Mouse (Mus musculus): ENCODE measurements around the gene Comp. TPM values are rescaled to one million over a fixed set of nuclear protein-coding genes. Genes with fewer than 3 reads are reported as not detected.

Comp gene
- polyA plus RNA-seq, 1 experiment from 2014 or later: 0.14 TPM

DNA sequence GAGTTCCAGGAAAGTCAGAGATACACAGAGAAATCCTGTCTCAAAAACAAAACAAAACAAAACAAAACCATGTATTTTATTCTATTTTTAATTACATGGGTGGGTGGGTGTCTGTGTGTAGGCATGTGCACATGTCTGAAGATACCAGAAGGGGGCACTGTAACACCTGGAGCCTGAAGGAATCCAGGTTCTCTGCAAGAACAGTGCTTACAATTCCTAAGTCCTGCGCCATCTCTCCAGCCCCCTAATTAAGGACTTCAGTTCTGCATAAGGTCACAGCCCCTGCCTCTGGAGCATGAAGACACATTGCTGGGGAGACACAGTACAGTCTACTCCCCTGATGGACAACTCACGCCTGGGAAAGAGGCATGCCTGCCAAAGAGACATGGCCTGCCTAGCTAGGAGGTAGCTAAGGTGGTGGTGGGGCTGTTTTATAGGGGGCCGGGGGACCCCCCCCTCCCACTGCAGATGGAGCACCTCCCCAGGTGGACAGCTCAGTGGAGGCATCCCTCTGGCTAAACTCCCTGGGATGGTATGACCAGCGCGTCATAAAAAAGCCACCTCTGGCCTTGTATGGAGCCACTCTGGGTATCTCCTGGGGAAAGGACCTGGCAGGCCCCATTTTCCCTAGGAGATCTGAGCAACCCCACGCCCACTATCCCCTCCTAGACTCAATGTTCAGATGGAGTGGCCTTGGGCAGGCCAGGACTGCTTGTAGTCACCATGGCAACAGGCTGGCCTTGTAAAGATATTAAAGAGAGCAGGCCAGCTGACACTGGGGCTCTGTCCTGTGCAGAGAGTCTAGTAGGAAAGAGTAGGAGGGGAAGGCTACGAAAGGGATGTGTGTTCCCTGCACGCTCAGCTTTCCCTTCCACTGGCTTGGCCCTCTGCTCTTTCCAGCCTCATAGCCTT is 42.4 kb downstream of the Comp start:
- no peaks in the 10 kb centered on the region for H3K9me3 ChIP-seq (ENCODE audit: control insufficient read depth, low read length)
- H3K4me3 ChIP-seq (ENCODE audit: low read length): no peak overlapping the region
- peak; percentile 24; the same call in 1 of the 2 replicates for ATAC-seq (ENCODE audit: low FRiP score, low TSS enrichment)
- no peaks in the 10 kb centered on the region for H3K27me3 ChIP-seq (ENCODE audit: control insufficient read depth, insufficient read depth, low read length)
- WGBS: 72% methylated on average over 8 of the region's 8 CpGs
- H3K27ac ChIP-seq (ENCODE audit: low read depth, low read length): no peak overlapping the region
- peaks cover 16% of the 10 kb centered on the region for H3K4me1 ChIP-seq (ENCODE audit: control insufficient read depth, insufficient read depth, low read length)
- H3K4me2 ChIP-seq (replicated peaks; ENCODE audit: low read depth, low read length): no peak overlapping the region
- H3K9ac ChIP-seq (ENCODE audit: low read depth, low read length): no peak overlapping the region
- H3K36me3 ChIP-seq (ENCODE audit: control insufficient read depth, insufficient read depth, low read length): peaks cover 3% of the 10 kb centered on the region; the same call in 1 of the 2 replicates

DNA sequence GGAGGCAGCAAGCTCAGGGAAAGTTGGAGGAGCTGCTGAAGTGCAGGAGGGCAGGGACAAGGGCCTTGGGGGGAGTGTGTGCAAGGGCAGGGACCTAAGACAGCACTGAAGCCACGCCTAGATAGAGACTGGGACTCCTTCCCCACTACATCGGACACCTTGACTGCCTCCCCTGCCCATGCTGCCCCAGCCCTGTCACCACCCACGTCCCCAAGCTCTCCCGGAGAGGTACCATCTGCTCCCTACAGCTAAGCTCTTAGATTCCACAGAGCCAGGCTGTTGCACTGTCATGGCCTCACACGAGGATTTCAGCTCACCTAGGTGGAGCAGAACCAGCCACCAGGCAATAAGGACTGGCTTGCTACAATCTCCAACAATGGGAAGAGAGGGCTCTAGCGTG is 43.6 kb downstream of the Comp start:
- Histone ChIP-seq H3K27me3 (ENCODE audit: control insufficient read depth, insufficient read depth, low read length) (no peaks in the 10 kb centered on the region), H3K4me3 (ENCODE audit: low read length) (no peak overlapping the region), H3K4me1 (ENCODE audit: control insufficient read depth, insufficient read depth, low read length) (peaks cover 16% of the 10 kb centered on the region), H3K4me2 (replicated peaks; ENCODE audit: low read depth, low read length) (no peak overlapping the region), H3K9ac (ENCODE audit: low read depth, low read length) (no peak overlapping the region), H3K9me3 (ENCODE audit: control insufficient read depth, low read length) (no peaks in the 10 kb centered on the region), H3K27ac (ENCODE audit: low read depth, low read length) (no peak overlapping the region), H3K36me3 (ENCODE audit: control insufficient read depth, insufficient read depth, low read length) (peaks cover 3% of the 10 kb centered on the region; the same call in 1 of the 2 replicates)
- WGBS: 50% methylated on average over 6 of the region's 6 CpGs
- no peak for ATAC-seq (ENCODE audit: low FRiP score, low TSS enrichment)

DNA sequence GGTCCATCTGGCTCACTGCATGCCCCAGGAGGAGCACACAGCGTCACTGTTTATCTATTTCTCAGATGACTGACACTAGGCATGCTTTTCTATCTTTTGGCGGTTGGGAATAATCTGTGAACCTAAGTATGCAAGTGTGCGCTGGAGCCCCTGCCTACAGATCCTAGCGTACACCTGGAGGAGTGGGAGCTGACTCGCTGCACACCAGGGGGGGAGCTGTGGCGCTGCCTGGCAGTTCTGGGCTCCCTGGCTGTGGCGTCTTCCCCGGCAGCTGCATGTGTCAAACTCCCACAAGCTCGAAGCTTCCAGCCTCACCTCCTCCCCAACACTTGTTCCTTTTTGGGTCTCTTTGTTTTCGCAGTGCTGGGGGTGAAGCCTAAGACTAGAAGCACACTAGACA is 44.6 kb downstream of the Comp start:
- WGBS: 45% methylated on average over 10 of the region's 10 CpGs

DNA sequence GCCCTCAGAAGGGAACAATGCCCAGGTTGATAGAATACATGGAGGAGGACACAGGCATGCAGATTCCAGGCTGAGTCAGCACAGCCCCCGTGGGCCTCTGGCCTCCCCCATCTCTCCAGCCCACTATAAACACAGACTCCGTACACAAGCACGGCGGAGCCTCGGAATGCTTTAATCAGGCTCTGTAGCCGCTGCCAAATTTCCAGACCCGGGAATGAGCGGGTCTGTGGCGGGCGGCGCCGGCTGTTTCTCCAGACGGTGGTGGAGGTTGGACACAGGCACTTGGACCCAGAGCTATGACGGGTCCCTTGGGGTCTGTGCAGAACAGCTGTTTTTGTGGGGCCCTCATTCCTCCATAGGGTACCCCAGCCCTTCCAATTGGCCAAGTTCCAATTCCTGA is 45.6 kb downstream of the Comp start:
- 47% methylated on average over 14 of the region's 14 CpGs for WGBS
- Histone ChIP-seq H3K4me3 (ENCODE audit: low read length) (no peak overlapping the region), H3K9me3 (ENCODE audit: control insufficient read depth, low read length) (no peaks in the 10 kb centered on the region), H3K4me1 (ENCODE audit: control insufficient read depth, insufficient read depth, low read length) (peaks cover 16% of the 10 kb centered on the region), H3K4me2 (replicated peaks; ENCODE audit: low read depth, low read length) (no peak overlapping the region), H3K27ac (ENCODE audit: low read depth, low read length) (no peak overlapping the region), H3K27me3 (ENCODE audit: control insufficient read depth, insufficient read depth, low read length) (no peaks in the 10 kb centered on the region), H3K9ac (ENCODE audit: low read depth, low read length) (no peak overlapping the region), H3K36me3 (ENCODE audit: control insufficient read depth, insufficient read depth, low read length) (peaks cover under 1% of the 10 kb centered on the region; the same call in 1 of the 2 replicates)
- peak; percentile 22; the same call in 1 of the 2 replicates for ATAC-seq (ENCODE audit: low FRiP score, low TSS enrichment)

More for the DNA sequence above, 44.6 kb downstream of the Comp start:
- no peak overlapping the region for H3K4me2 ChIP-seq (replicated peaks; ENCODE audit: low read depth, low read length)
- H3K27ac ChIP-seq (ENCODE audit: low read depth, low read length): no peak overlapping the region
- H3K9me3 ChIP-seq (ENCODE audit: control insufficient read depth, low read length): no peaks in the 10 kb centered on the region
- H3K36me3 ChIP-seq (ENCODE audit: control insufficient read depth, insufficient read depth, low read length): peaks cover 3% of the 10 kb centered on the region; the same call in 1 of the 2 replicates
- no peak overlapping the region for H3K4me3 ChIP-seq (ENCODE audit: low read length)
- H3K4me1 ChIP-seq (ENCODE audit: control insufficient read depth, insufficient read depth, low read length): peaks cover 16% of the 10 kb centered on the region
- ATAC-seq (ENCODE audit: low FRiP score, low TSS enrichment): no peak
- no peaks in the 10 kb centered on the region for H3K27me3 ChIP-seq (ENCODE audit: control insufficient read depth, insufficient read depth, low read length)
- no peak overlapping the region for H3K9ac ChIP-seq (ENCODE audit: low read depth, low read length)

DNA sequence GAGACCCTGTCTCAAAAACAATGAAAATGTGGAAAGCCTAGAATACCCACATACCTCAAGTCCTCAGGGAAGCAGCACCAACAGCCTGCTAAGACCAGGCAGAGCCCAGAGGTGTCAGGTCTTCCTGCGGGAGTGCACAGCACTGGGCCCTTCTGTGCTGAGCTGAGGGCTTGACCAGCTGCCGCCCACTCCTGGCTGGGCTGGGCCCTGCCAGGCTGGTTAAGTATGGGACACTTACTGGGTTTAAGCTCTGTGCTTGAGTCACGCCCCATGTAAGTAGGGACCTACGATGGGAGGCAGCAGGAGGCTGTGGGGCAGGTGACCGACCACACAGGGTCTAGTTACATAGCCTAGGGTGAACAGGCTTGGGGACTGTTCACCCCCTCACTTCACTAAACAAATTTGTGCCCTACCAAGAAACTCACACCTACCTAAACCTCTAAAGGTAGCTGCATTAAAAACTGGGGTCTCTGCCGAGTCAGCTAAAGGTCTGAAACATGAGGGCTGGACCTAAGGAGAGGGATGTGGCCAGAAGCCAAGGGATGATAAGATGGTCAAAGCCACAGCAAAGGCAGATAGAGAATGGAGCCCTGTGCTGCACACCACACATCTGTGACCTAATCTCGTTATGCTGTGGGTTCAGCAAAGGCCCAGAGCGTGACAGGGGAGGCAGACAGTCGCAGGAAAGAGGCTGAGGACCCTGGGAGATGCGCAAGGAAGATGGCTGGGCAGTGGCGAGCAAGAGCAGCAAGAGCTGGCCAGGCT is 46.7 kb downstream of the Comp start:
- Histone ChIP-seq H3K9me3 (ENCODE audit: control insufficient read depth, low read length) (no peaks in the 10 kb centered on the region), H3K4me1 (ENCODE audit: control insufficient read depth, insufficient read depth, low read length) (peaks cover 16% of the 10 kb centered on the region), H3K4me2 (replicated peaks; ENCODE audit: low read depth, low read length) (no peak overlapping the region), H3K36me3 (ENCODE audit: control insufficient read depth, insufficient read depth, low read length) (no peaks in the 10 kb centered on the region), H3K9ac (ENCODE audit: low read depth, low read length) (no peak overlapping the region), H3K27ac (ENCODE audit: low read depth, low read length) (no peak overlapping the region), H3K27me3 (ENCODE audit: control insufficient read depth, insufficient read depth, low read length) (no peaks in the 10 kb centered on the region), H3K4me3 (ENCODE audit: low read length) (no peak overlapping the region)
- WGBS: 87% methylated on average over 11 of the region's 11 CpGs
- ATAC-seq (ENCODE audit: low FRiP score, low TSS enrichment): no peak

DNA sequence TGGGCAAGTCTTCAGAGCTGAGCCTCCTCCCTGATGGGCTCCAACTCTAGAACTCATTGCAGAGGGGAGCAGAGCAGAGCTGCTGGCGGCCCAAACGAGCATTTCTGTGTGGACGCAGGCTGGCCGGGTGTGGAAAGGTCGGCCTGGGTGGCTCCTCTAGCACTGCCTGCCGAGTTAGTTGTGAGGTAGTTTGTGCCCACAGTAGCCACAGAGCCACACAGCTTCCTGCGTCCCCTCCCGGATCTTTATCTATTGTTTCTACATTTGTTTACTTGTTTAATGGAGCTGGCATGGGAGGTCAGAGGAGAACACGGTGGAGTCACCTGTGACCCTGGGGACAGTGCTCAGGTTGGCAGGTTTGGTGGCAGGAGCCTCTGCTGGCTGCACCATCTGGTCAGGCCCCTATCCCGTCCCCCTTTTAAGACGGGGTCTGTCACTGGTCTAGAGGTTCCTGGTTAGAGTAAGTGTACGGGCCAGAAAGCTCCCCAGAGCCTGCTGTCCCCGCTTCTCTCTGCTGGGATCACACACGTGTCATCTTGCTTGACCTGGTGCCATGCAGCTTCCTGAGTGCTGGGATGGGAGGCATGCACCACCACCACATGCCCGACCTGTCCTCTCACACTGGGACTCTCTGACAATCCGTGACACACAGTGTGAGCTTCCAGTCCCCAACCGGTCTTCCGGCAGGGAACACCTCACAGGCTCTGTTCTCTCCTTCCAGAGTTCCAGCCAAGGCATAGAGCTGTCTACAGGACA is 48.2 kb downstream of the Comp start:
- Histone ChIP-seq H3K9ac (ENCODE audit: low read depth, low read length) (no peak overlapping the region), H3K27ac (ENCODE audit: low read depth, low read length) (no peak overlapping the region), H3K4me1 (ENCODE audit: control insufficient read depth, insufficient read depth, low read length) (peaks cover 10% of the 10 kb centered on the region; the same call in 1 of the 2 replicates), H3K4me3 (ENCODE audit: low read length) (no peak overlapping the region), H3K4me2 (replicated peaks; ENCODE audit: low read depth, low read length) (no peak overlapping the region), H3K36me3 (ENCODE audit: control insufficient read depth, insufficient read depth, low read length) (no peaks in the 10 kb centered on the region), H3K9me3 (ENCODE audit: control insufficient read depth, low read length) (no peaks in the 10 kb centered on the region), H3K27me3 (ENCODE audit: control insufficient read depth, insufficient read depth, low read length) (no peaks in the 10 kb centered on the region)
- 57% methylated on average over 18 of the region's 18 CpGs for WGBS
- ATAC-seq (ENCODE audit: low FRiP score, low TSS enrichment): no peak

DNA sequence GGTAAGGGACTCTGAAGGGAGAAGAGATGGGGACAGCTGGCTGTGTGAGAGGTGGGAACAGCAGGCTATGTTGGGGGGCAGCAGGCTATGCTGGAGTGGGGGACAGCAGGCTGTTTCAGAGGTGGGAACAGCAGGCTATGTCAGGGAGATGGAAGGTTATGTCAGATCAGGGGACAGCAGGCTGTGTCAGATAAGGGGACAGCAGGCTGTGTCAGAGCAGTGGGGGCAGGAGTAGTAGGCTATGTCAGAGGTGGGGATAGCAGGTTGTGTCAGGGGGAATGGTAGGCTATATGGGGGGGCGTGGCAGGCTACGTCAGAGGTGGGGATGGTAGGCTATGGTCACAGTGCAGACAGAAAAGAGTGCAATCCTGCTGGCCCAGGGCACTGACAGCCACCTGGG is 49.4 kb downstream of the Comp start:
- Histone ChIP-seq H3K4me2 (replicated peaks; ENCODE audit: low read depth, low read length) (no peak overlapping the region), H3K27ac (ENCODE audit: low read depth, low read length) (no peak overlapping the region), H3K4me3 (ENCODE audit: low read length) (no peak overlapping the region), H3K4me1 (ENCODE audit: control insufficient read depth, insufficient read depth, low read length) (peaks cover 8% of the 10 kb centered on the region; the same call in 1 of the 2 replicates), H3K27me3 (ENCODE audit: control insufficient read depth, insufficient read depth, low read length) (no peaks in the 10 kb centered on the region), H3K9ac (ENCODE audit: low read depth, low read length) (no peak overlapping the region), H3K9me3 (ENCODE audit: control insufficient read depth, low read length) (no peaks in the 10 kb centered on the region), H3K36me3 (ENCODE audit: control insufficient read depth, insufficient read depth, low read length) (no peaks in the 10 kb centered on the region)
- 87% methylated on average over 2 of the region's 2 CpGs for WGBS
- ATAC-seq (ENCODE audit: low FRiP score, low TSS enrichment): no peak

DNA sequence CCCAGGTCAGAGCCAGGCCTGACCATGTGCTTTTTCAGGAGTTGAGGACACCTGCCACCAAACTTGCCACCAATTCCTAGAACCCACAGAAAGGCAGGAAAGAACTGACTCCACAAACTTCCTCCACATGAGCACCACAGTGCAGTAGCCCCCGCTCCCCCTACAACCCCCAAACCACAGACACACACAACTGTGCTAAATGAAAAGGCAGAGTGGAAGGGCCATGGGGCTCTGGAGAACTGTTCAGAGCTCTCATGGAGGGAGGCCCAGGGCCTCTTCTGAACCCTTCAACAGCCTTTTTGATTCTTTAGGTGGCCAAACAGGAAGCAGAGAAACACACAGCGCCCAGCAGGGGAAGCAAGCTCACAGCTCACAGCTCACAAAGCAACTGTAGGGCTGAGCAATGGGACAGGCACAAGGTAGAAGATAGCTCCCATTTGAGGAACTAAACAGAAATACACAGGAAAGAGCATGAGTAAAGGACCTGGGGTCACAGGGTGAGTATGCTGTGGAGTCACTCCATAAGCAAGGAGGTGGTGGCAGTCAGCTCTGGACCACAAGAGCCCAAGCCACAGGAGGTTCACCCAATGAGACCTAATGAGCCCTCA is 53.0 kb downstream of the Comp start:
- no peak for ATAC-seq (ENCODE audit: low FRiP score, low TSS enrichment)
- Histone ChIP-seq H3K9me3 (ENCODE audit: control insufficient read depth, low read length) (no peaks in the 10 kb centered on the region), H3K27me3 (ENCODE audit: control insufficient read depth, insufficient read depth, low read length) (no peaks in the 10 kb centered on the region), H3K4me2 (replicated peaks; ENCODE audit: low read depth, low read length) (no peak overlapping the region), H3K36me3 (ENCODE audit: control insufficient read depth, insufficient read depth, low read length) (no peaks in the 10 kb centered on the region), H3K4me1 (ENCODE audit: control insufficient read depth, insufficient read depth, low read length) (no peaks in the 10 kb centered on the region), H3K27ac (ENCODE audit: low read depth, low read length) (no peak overlapping the region), H3K4me3 (ENCODE audit: low read length) (no peak overlapping the region), H3K9ac (ENCODE audit: low read depth, low read length) (no peak overlapping the region)
- 91% methylated on average over 2 of the region's 2 CpGs for WGBS
